ENCODE assay signal across 8 mouse cellular contexts in genomic region chr7:46710390-46710844, GRCm38 (mm10). TPM values are rescaled to one million over a fixed set of nuclear protein-coding genes. Genes with fewer than 3 reads are reported as not detected.
A peak's percentile ranks its signal among the peaks of the same experiment; 100 is the strongest.
DNase-seq lines count a peak whose midpoint lies in the region; ATAC-seq lines count a peak whose summit lies in the region.

Gene Saal1 (minus strand): TSS chr7:46710680.

- H3K27me3 ChIP-seq in hindbrain, embryonic 10.5 days (ENCODE audit: insufficient read depth, poor library complexity, severe bottlenecking), result no peaks in the 10 kb centered on the region

- H3K4me3 ChIP-seq in hindbrain, embryonic 10.5 days, result peak within 1 kb of the TSS; percentile 90

- DNase-seq in MEL-GATA-1-ER (ENCODE audit: extremely low read depth, low read depth), result peak; percentile 71
- peak; percentile 84 for DNase-seq in cerebellum, adult 8-10 months
- peak; percentile 94 for DNase-seq in hindbrain, embryonic 10.5 days (ENCODE audit: low spot score)
- peak; percentile 73 for DNase-seq in layer of hippocampus, adult 9-11 months
- DNase-seq in lung, postnatal 10 days, result peak; percentile 90
- peak; percentile 84 for DNase-seq in ovary, postnatal 36 days (ENCODE audit: low spot score)
- DNase-seq in thymus, postnatal 25 days, result peak; percentile 88

- ATAC-seq in frontal cortex, adult (ENCODE audit: low TSS enrichment), result peak; percentile 92

- no peaks in the 10 kb centered on the region for H3K9me3 ChIP-seq in hindbrain, embryonic 10.5 days

- H3K36me3 ChIP-seq in hindbrain, embryonic 10.5 days, result peaks cover 35% of the 10 kb centered on the region

- WGBS in hindbrain, embryonic 10.5 days, result 0% methylated on average over 38 of the region's 38 CpGs

- H3K27ac ChIP-seq in hindbrain, embryonic 10.5 days, result peak within 1 kb of the TSS; percentile 98

- peaks cover 8% of the 10 kb centered on the region for H3K4me1 ChIP-seq in hindbrain, embryonic 10.5 days (replicated peaks)

RNA-seq across cellular contexts. Expression of gene Saal1, which starts in this region (rescaled TPM):
- polyA plus RNA-seq in hindbrain, embryonic 10.5 days (2016; fragmentation: Nextera tagmentation; extraction: Ambion mirVana), result 35.7 and 44.7 TPM in 2 replicates

Comparison
In these comparisons a context has a peak if more than half of its experiments do, and no peak if none do; other contexts are left out.
1. Peak in every context shown above with its lines: DNase-seq, ATAC-seq, H3K4me3 ChIP-seq and H3K27ac ChIP-seq.